Mouse (Mus musculus) liver, postnatal 0 days (tissue): Measurements from ENCODE around the gene Magoh.

Experiments used
- CTCF ChIP-seq: sonication (generic); IDR thresholded peaks from 2 replicates; pipeline ENCODE4 v1.5.1; 2016; ENCODE audit warnings: antibody characterized with exemption, low read depth
- EP300 ChIP-seq: IDR thresholded peaks from 2 replicates; pipeline ENCODE4 v1.6.1; 2016; ENCODE audit warnings: antibody characterized with exemption, low read depth, mild to moderate bottlenecking

- no peak for TF ChIP-seq CTCF
- TF ChIP-seq EP300 = no peak
These were observed 6.8 kb downstream of the Magoh start for GRCm38 (mm10) chr4:107886371-107886770.
